Mouse (Mus musculus) cerebellum, adult 2 months (tissue): ENCODE data around the gene Phospho1.

Source experiments
- CTCF ChIP-seq: fragments of 200-500 bp; IDR thresholded peaks from 2 replicates; pipeline ENCODE4 v1.5.1; 2011; ENCODE audit warnings: low read depth, mild to moderate bottlenecking, control low read depth, low read length, moderate library complexity, borderline replicate concordance; ENCODE audit not compliant: insufficient read depth
- POLR2A ChIP-seq: fragments of 200-500 bp; IDR thresholded peaks from 2 replicates; pipeline ENCODE4 v1.6.1; 2011; ENCODE audit warnings: low read length, control low read depth, borderline replicate concordance; ENCODE audit not compliant: insufficient read depth

DNA sequence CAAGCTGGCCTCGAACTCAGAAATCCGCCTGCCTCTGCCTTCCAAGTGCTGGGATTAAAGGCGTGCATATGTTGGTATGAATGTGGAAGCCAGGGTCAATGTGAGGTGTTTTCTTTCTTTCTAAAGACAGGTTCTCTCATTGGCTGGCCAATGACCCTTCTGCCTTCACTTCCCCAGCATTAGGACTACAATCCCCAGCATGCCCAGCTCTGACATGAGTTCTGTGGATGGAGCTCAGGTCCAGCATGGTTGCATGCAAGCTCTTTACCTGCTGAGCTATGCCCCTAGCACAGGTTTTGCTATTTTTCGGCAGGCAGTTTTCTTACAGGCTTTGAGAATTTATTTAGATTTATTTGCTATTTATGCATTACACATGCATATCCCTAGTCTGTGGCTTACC, 33.0 kb downstream of the Phospho1 start:
- TF ChIP-seq POLR2A (no peak), CTCF (no peak)
